Mouse (Mus musculus): ENCODE measurements around the gene Megf8.

Gene Megf8

DNA sequence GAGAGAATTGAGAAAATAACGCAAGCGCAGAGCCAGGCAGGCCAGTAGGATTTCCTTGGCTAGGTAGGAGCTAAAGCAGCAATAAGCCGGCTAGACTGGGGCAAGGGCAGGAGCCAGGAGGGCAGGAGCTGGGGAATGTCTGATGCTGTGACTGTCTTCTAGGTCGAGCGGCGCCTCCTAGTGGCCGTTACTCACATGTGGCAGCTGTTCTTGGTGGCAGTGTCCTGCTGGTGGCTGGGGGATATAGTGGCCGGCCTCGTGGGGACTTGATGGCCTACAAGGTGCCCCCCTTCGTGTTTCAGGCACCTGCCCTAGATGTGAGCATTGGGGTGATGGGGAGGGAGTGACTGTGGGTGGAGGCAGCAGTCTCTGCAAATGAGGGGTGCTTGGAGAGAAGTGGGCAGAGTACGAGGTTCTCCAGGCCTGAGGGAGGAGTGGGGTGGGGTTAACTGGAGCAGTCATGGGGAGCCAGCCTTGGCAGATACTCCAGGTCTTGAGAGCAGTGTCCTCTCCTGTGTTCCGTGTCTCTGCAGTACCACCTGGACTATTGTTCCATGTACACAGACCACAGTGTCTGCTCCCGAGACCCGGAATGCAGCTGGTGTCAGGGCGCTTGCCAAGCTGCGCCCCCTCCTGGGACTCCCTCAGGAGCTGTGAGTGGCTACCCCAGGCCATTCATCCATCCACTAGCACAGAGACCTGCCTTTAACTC, 16.8 kb downstream of the Megf8 start:
- peak in 1 of 2 experiments; percentile 71 for DNase-seq (ENCODE audit: low spot score in 2 of 2)

DNA sequence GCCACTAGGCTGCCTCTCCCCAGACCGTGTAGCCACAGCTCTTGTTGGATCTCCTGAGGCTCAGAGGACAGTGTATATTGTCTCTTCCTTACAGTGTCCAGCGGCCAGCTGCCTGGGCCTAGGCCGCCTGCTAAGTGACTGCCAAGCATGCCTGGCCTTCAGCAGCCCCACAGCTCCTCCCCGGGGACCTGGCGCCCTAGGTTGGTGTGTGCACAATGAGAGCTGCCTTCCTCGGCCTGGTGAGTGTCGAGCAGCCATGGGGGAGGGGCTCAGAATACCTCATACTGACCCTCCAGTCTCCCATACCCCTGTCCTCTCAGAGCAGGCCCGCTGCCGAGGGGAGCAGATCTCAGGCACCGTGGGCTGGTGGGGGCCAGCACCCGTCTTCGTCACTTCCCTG, 17.5 kb downstream of the Megf8 start:
- no peak for DNase-seq (ENCODE audit: low spot score in 2 of 2)

DNA sequence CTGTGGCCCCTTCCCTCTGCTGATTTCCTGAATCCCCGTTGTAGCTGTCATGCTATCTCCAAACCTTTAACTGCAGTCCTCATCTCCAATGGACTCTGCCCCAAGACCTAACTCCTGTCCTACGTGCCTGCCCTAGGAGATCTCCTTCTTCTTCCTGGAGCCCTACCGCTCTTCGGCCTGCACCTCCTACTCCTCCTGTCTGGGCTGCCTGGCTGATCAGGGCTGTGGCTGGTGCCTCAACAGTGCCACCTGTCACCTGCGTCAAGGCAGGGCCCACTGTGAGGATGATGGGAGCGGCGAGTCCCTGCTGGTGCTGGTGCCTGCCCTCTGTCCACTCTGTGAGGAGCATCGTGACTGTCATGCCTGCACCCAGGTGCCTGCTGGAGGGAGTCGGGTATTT, 22.4 kb downstream of the Megf8 start:
- no peak for DNase-seq (ENCODE audit: low spot score in 2 of 2)

DNA sequence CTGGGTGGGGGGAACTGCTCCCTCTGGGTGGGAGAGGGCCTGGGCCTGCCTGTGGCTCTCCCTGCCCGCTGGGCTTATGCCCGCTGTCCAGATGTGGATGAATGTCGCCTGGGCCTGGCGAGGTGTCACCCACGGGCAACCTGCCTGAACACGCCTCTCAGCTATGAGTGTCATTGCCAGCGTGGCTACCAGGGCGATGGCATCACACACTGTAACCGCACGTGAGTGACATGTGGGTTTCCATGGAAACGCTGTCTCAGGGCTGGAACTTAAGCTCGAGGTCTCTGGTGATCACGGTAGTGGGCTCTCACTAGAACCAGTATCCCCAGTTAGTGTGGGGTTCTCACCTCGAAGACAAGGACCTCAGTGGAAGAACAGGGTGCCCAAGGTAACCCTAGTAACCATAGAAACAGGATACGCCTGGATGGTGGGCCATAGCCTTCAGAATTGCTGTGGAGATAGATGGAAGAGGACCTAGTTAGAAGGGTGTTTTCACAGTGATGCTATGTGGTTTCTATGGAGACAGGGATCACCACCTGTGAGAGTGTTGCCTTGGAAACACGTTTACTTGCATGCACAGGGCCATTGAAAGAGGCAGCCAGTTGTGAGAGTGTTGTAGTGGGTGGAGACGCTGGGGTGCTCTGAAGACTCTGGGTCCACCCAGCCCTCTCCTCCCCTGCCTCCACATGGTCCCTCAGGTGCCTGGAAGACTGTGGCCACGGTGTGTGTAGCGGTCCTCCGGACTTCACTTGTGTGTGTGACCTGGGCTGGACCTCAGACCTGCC, 24.2 kb downstream of the Megf8 start:
- DNase-seq (ENCODE audit: low spot score in 2 of 2), result no peak

DNA sequence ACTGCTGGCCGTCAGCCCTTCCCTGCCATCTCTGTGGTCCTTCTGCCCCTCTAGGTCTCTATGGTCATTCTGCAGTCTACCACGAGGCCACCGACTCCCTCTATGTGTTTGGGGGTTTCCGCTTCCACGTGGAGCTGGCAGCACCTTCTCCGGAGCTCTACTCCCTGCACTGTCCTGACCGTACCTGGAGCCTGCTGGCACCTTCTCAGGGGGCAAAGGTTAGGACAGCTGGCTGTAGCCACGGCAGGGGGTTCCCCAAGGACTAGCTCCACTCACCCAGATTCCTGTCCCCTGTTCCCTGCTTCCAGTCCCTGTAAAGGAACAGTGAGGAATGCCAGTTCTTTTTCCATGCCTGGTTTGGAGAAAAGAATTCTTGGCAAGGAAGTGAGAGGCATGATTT, 31.9 kb downstream of the Megf8 start:
- DNase-seq (ENCODE audit: low spot score in 2 of 2), result no peak

DNA sequence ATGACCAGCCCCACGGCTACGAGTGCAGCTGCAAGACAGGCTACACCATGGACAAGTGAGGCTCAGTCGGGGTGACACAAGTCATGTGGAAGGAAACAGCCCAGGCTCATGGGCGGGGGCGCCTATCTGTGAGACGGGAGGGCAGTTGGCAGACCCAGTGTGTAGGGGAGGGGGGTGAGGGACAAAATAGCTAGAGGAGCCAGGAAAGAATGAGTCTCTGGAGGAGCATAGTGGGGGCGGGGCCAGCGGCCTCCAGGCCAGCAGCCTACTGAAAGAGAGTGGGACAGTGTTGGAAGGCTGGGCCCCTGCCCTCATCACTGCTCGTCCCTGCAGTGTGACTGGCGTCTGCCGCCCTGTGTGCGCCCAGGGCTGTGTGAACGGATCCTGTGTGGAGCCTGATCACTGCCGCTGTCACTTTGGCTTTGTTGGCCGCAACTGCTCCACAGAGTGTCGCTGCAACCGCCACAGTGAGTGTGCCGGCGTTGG, 41.8 kb downstream of the Megf8 start:
- peak in 1 of 2 experiments; percentile 49 for DNase-seq (ENCODE audit: low spot score in 2 of 2)

DNA sequence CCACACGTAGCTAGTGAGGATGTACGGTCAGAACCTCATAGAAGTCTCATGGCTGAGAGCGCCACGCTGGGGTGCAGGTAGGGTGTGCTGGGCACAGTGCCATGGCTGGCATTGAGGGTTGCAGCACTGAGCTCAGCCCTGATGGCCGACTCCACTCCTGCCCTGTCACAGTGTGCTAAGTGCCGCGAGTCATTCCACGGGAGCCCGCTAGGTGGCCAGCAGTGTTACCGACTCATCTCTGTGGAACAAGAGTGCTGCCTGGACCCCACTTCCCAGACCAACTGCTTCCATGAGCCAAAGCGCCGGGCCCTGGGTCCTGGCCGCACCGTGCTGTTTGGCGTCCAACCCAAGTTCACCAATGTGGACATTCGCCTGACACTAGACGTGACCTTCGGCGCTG, 46.2 kb downstream of the Megf8 start:
- no peak for DNase-seq (ENCODE audit: low spot score in 2 of 2)

DNA sequence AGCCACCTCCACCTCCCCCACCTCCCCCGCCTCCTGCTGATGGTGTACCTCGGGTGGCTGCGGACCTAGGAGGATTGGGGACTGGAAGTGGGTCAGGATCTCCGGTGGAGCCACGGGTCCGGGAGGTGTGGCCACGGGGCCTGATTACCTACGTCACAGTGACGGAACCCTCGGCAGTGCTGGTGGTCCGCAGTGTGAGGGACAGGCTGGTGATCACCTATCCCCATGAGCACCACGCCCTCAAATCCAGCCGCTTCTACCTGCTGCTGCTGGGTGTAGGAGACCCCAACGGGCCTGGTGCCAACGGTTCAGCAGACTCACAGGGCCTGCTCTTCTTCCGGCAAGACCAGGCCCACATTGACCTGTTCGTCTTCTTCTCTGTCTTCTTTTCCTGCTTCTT, 46.7 kb downstream of the Megf8 start:
- no peak for DNase-seq (ENCODE audit: low spot score in 2 of 2)

DNA sequence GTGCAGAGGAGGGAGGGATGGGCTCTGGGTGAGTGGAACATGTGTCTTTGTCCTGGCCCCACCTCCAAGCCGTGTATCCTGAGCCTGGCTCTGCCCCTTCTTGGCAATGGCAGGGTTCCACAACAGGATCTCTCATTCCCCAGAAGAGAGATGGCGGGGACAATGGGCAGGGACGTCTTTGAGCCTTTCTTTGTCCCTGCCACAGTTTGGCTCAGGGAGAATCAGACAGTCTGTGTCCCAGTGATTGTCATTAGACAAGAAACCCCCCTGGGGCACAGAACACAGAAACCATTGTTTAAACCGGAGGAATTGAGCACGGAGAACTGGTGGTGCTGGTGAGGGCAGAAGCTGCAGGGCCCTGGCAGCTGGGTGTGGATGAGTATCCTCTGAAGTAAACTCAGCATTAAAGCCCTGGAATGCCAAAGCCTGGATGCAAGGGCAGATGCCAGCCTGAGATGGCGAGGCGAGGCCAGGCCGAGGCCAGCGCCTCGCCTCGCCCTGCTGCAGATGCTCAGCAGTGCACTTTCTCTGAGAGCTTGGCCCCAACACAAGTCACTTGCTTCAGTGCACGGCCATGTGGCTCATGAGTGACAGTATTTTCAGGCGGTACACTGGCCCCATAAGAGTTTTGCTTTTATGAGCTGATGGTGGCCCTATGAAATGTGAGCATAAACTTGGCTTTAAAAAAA, 49.1 kb downstream of the Megf8 start:
- DNase-seq (ENCODE audit: low spot score in 2 of 2), result no peak

DNA sequence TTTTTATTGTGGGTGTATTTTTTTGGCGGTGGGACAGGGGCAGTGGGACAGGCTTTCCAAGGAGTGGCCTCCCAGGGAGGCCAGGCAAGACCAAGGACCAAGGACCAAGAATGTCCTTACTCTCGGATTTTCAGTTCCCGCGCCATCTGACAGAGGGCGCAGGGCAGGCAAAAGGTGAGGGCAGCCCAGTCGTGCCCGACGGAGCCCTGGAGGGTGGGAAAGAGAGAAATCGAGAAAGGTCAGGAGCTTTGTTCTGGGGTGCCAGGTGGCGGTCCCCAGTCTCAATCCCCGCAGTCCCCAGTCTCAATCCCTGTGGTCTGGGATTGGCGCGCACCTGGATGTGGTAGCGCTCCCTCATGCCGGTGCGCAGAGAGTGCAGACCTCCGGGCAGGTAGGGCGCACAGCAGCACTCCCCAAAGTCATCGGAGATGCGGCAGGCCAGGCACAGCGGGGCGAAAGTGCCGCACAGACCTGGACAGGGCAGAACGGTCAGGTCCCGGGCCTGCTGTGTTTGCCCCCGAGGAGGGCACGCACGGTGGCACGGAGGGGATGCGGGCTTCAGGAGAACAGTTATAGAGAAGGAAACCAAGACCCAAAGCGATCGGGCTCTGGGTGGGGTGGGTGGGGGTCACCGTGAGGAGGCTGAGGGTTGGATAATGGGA, 50.8 kb downstream of the Megf8 start:
- DNase-seq (ENCODE audit: low spot score in 2 of 2), result no peak

DNA sequence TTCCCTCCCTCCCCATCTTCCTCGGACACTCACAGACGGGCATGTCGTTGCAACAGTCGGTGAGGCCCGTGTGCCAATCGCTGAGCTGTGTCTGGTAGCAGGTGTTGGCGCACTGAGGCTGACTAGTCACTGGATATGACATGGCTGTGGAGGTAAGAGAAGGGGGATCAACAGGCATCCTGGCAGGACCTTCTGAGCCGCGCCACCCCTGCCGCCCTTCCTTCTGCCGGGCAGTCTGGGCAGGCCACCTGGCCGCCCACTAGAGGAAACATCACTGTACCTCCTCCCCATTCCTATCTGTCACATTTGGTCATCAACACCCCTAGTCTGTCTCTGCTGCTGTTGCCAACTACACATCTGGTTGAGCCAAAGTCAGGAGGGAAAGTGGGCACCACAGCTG, 51.4 kb downstream of the Megf8 start:
- DNase-seq (ENCODE audit: low spot score in 2 of 2), result no peak

DNA sequence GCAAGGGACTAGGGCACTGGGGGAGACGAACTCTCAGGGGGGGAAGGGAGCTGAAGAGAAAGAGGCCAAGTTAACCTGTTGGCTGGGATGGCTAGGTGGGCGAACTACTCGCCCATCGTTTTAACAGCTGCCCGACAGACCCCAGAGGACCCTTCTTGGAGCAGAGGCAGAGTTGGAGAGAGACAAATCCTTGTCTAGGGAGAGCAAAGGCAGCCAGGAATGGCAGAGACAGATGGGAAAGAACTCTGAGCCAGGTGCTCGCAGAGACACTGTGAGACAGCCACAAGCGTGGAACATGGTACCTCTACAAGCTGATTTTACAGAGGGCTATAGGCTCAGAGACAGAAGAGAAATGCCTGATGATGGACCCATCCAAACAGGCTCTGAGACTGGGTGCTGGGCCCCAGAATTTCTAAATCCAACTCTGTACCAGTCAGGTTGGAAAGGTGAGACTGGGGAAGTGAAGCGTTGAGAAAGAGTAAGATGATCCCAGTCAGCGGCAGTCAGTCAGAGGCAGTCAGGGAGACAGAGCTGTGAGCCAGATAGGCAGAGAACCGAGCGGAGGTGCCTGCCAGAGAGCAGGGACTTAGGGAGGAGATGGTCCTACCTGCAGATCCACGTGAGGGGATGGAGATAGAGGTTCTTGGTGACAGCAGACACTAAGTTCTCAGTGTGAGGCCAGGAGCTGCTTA, 52.2 kb downstream of the Megf8 start, which contains the start of gene Cnfn:
TSS of gene Cnfn (minus strand) at position 667 of the 692 bp plus-strand sequence.
- no peak for DNase-seq (ENCODE audit: low spot score in 2 of 2)

DNA sequence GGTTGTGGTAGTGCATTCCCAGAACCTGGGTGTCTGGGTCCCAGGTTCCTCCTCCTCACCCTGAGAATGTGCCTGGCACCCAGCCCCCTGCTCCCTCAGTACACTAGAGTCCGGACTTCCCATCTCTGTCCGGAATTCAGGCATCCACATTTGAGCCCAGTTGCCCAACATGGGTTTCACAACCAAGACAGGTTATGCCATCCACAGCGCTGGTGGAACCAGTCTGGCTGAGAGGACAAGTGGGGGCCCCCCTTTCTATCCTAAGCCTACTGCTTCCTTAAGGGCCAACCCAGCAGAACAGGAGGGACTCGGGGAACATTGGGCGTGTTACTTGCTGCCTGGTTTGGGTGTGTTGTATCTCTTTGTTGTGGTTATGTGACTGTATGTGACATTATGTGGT, 55.5 kb downstream of the Megf8 start:
- DNase-seq (ENCODE audit: low spot score in 2 of 2), result no peak

DNA sequence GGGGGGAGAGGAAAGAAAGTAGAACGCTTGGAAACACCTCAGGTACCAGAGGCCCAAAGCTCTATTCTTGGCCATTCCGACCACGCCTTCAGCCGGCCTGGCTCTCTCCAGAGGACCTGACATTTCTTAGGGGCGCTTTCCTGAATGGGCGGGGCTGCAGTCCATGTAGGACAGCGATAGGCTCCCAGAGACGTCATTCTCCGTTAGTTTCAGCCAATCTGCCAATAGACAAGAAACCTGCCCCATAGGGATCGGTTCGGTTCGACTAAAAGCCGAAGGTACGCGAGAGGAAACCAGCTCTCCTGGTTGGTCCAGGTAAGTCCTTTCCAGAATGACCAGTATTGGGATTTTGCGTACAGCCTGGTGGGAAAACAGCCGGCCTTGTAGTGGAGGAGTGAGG, 59.6 kb downstream of the Megf8 start:
- peak; percentile 57 to 82 for DNase-seq (ENCODE audit: low spot score in 2 of 2)

DNA sequence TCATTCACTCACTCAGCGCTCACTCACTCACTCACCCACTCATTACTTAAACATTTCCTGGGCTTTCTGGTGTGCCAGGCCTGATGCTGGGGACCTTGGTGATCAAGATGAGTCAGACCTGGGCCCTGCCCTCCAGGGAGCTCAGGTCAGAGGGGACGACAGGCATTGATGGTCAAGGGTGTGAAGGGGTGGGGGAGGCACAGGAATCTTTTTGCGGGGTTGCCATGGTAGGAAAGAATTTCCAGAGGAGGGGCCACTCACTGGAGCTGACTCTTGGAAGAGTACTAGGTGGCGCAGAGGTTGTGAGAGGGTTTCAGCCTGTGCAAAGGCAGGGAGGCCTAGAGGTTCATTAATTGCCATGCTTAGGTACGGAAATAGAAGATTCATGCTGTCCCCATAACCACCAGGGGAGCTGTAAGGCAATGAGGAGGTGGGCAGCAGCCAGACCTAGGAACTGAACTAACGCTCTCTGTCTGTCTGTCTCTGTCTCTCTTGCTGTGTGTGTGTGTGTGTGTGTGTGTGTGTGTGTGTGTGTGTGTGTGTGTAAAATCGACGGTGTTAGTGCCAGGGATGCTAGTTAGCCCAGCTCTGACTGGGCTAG, 60.2 kb downstream of the Megf8 start:
- no peak for DNase-seq (ENCODE audit: low spot score in 2 of 2)

DNA sequence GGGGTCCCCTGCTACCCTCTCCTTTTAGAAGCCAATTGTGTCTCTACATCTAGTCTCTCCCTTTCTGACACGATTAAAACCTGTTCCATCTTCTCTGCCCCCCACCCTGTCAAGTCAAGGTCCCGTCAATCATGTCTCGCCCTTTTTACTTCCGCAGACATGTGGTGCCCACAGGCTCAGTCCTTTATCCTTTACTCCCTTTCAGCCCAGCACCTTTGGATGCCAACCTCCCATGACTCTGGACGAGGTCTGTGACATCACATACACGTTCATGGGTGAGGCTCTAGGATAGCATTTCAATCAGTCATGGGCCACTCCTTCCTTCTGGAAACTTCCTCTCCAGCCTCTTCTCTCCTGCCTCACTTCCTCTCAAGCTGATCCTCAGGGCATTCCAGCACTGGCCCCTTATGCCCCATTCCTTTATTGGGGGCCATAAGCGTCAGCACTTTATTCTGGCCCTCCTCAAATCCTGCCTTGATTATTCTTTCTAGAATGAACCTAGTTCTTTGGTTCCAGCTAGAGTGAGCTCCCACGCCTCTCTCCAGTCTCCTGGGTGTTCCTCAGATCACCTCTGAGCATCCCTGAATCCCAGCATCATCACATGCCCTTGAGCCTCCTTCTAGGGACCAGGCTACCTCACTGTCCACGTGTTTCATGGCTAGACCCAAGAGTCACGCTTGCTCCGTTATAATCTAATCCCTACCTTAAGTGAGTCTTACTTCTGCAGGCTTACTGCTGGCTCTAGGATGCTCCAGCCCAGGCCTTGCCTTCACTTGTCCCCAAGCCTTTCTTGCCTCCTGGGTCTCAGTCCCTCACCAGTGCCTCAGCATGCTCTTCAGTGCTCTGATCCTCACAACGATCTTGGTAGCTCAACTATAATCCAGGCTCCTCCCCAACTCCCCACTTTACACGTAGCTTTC, 61.5 kb downstream of the Megf8 start:
- DNase-seq (ENCODE audit: low spot score in 2 of 2), result no peak

DNA sequence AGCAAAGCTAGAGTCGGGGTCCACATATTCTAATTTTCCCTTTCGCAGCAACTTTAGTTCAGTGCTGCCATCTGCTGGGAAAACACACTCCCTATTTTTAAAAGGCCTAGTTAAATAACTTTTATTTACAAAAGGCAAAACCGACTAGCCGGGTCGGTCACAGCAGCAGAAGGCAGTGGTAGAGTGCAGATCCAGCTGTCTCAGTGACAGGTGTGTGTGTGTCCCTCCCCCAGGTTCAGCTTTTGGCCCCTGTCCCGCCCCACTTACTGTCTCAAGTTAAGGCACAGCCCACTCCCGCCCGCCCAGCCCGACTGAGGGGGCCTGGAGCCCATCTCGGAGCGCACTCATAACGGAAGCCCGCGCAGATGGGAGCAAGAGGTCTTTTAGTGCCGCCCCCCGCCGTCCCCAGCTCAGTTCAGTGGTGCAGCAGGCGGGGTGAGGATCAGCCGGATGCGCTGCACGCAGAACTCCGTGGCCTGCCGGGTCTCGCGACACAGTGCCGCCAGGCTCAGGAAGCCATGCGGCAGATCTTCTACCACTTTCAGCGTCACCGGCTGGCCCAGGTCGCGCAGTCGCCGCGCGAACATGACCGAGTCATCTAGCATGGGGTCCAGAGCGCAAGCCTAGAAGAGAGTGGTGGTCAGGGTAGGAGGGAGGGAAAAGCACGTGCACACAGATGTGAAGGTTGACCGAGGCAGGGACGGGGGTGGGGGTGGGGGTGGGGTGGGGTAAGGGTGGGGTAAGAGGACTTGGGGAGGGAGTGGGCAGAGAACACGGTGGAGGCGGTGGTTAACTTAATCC, 62.8 kb downstream of the Megf8 start:
- peak in 1 of 2 experiments; percentile 57 for DNase-seq (ENCODE audit: low spot score in 2 of 2)

DNA sequence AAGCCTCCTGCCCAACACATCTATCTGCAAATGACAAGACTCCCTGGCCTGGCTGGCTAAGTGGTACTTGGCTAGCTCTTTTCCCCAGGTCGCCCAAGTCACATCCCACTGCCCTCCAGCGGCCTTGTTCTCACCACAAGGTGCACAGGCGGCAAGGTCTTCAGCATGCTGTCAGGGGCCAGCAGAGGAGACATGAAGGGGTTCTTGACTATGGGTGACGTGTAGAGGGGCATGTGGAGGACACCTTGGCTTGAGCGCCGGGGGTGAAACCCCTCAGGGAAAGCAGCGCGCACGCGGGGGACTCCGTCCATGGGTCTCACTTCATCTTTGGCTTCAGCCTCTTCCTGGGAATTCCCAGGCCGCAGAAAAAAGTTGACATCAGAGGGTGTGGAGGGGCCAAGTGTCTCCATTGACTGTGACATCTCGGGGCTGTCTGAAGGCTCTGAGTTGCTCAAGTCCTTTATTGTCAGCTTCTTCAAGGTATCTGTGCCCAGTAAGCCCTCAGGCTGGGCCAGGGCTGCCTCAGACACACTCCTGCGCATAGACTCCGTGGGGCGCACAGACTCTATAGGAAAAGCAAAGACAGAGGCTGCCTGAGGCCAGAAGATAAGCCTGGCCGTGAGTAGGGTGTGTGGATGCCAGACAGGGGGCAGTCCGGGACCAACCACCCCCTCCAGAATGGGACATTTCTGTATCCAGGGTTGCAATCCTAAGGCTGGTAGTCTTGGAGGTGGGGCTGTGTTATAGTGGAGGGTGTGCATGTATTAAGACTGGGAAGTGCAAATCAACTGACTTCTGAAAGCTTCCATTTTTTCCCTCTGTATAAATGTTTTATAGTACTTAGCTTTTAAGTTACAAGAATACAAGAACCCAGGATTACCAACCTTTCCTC, 63.7 kb downstream of the Megf8 start:
- no peak for DNase-seq (ENCODE audit: low spot score in 2 of 2)
